Mouse (Mus musculus) testis, adult 2 months (tissue): ENCODE measurements around the gene Zfp37.

Experiments used
- CTCF ChIP-seq: fragments of 200-500 bp; IDR thresholded peaks from 2 replicates; pipeline ENCODE4 v1.5.1; 2012; ENCODE audit warnings: low read depth, mild to moderate bottlenecking, inconsistent platforms, low read length, moderate library complexity; ENCODE audit not compliant: control insufficient read depth, insufficient read depth, insufficient replicate concordance
- POLR2A ChIP-seq: fragments of 200-500 bp; IDR thresholded peaks from 2 replicates; pipeline ENCODE4 v1.6.1; 2012; ENCODE audit warnings: low read depth, mild to moderate bottlenecking, inconsistent platforms, low read length, moderate library complexity; ENCODE audit not compliant: control insufficient read depth

GRCm38 (mm10) chr4:62177282-62177681, 53.6 kb downstream of the Zfp37 start:
- peak; percentile 76; the same call in 1 of the 2 replicates for TF ChIP-seq CTCF
- TF ChIP-seq POLR2A: no peak
